Mouse (Mus musculus) ovary, postnatal 10 days (tissue): ENCODE results near the gene Bzw2.
A peak's percentile ranks its signal among the peaks of the same experiment; 100 is the strongest.

Experiments used
- DNase-seq: peaks from one replicate; pipeline ENCODE4 v3.0.0; 2022; ENCODE audit warnings: low spot score

Bzw2 gene

DNA sequence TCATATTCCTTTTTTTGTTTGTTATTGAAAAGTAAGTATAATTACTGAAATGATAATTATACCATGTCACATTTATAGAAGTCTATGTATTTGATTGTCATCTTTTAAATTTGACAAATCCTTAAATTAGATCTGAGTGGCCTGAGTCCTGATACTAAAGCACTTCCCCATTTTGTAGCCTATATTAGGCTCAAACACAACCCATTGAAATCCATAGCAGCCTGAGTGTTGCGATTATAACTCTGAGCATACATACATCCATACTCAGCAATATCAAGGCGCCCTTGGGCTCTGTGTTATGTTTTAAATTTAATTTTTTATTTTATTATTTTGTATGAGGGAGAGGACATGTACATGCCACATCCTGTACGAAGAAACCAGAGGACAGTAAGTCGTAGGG is 87.6 kb downstream of the Bzw2 start:
- DNase-seq, result no peak

- DNase-seq, result no peak
Measured at GRCm38 (mm10) chr12:36067538-36067937, 90.3 kb downstream of the Bzw2 start.

- no peak for DNase-seq
Measured at GRCm38 (mm10) chr12:36065911-36066310, 92.0 kb downstream of the Bzw2 start.

GRCm38 (mm10) chr12:36057699-36058098 is 100.2 kb downstream of the Bzw2 start:
- no peak for DNase-seq

- no peak for DNase-seq
Measured at GRCm38 (mm10) chr12:36050276-36050675, 107.6 kb downstream of the Bzw2 start.

GRCm38 (mm10) chr12:36047593-36047992 is 110.3 kb downstream of the Bzw2 start:
- no peak for DNase-seq

DNA sequence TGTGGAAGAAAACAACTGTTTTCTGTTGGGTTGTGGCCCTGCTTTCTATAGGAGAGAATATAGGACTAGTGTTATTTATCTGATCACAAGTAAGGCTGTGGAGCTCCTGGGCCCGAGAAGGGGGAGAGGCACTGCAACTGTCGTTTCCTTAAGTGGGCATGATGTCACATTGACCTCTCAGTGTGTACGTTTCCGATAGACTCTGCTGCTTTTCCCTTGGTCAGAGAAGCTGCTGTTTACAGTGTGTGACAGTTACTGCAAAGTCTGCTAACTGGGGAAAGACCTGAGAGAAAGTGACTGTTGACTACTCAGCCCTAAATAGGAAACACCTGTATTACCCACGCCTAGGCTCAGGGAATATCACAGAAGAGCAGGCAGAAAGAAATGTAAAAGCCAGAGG is 111.7 kb downstream of the Bzw2 start:
- DNase-seq, result no peak

DNA sequence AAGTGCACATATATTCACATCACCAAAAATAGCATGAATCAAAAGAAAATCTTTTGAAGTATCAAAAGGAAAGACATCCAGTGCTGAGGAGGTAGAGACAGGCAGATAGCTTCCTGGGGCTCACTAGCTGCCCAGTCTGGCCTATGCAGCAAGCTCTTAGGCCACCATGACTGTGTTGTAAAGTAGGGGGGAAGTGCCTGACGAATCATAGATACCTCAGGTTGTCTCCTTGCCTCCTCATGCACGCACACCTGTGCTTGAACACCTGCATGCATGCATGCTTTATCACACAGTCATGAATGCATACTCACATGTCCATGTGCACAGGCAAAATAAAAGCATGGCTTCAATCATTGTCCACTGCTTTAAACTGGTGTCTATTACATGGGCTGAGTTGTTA is 113.2 kb downstream of the Bzw2 start:
- DNase-seq, result no peak

DNA sequence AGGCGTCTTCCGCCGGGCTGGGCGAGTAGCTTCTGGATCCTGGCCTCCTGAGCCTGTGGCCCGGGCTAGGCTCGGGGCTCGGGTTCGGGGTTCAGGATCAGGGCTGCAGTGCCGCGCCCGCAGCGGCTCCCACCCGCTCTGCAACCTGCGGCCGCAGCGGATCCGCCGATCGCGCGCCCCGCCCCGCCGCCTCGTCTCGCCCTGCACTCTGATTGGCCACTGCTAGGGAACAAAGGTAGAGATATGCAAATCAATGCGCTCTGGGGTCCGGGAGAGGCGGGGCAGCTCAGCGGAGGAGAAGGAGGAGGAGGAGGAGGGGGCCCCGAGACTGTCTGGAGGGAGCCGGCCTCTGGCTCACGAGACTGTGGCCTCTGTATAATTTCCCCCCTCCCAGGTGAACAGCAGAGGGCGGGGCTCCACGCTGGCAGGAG is 115.5 kb downstream of the Bzw2 start, which contains the start of gene Tspan13:
Gene Tspan13 (minus strand): TSS at position 153 of the 431 bp plus-strand sequence.
- peak; percentile 63 for DNase-seq
